Comparison of ENCODE assay signal across 25 mouse cellular contexts in genomic region chr19:26765483-26765882, GRCm38 (mm10).
"Had no signal": no experiment of that assay in that cellular context is flagged by ENCODE, and none has a peak within 500 bp of the region (broad histone marks: within the 10 kb centered on the region; RNA-seq: fewer than 3 reads in every experiment).

No protein-coding gene starts in this region.

- H3K27me3 ChIP-seq: heart, embryonic 13.5 days; heart, embryonic 15.5 days; hindbrain, embryonic 13.5 days; hindbrain, embryonic 15.5 days; kidney, embryonic 15.5 days; limb, embryonic 13.5 days; limb, embryonic 15.5 days; liver, embryonic 13.5 days; liver, embryonic 15.5 days had no signal

- H3K27ac ChIP-seq: heart, embryonic 13.5 days; heart, embryonic 15.5 days; hindbrain, embryonic 13.5 days; hindbrain, embryonic 15.5 days; hindbrain, postnatal 0 days; kidney, embryonic 15.5 days; kidney, postnatal 0 days; limb, embryonic 13.5 days; limb, embryonic 15.5 days; liver, embryonic 13.5 days; liver, embryonic 15.5 days had no signal

- DNase-seq: forebrain, postnatal 0 days; gastrocnemius, postnatal 14 days; gastrocnemius, postnatal 36 days; heart, adult 18-20 months; heart, postnatal 36 days; kidney, adult 11 months; kidney, adult 2 months; kidney, adult 9 months; kidney, postnatal 14 days; kidney, postnatal 36 days; layer of hippocampus, adult 9-11 months; layer of hippocampus, postnatal 36 days; left cerebral cortex, postnatal 4 days; liver, embryonic 13.5 days had no signal

- H3K9ac ChIP-seq: forebrain, postnatal 0 days; heart, embryonic 13.5 days; heart, embryonic 15.5 days; hindbrain, embryonic 13.5 days; hindbrain, embryonic 15.5 days; kidney, embryonic 15.5 days; limb, embryonic 13.5 days; limb, embryonic 15.5 days; liver, embryonic 13.5 days; liver, embryonic 15.5 days had no signal

- H3K4me1 ChIP-seq: heart, embryonic 15.5 days; liver, embryonic 13.5 days; liver, embryonic 15.5 days had no signal

- ATAC-seq: forebrain, postnatal 0 days; hindbrain, postnatal 0 days had no signal

- H3K4me2 ChIP-seq: heart, embryonic 11.5 days; heart, embryonic 13.5 days; heart, embryonic 15.5 days; hindbrain, embryonic 13.5 days; hindbrain, embryonic 15.5 days; kidney, embryonic 15.5 days; limb, embryonic 13.5 days; limb, embryonic 15.5 days; liver, embryonic 13.5 days; liver, embryonic 15.5 days had no signal

- H3K4me3 ChIP-seq: heart, embryonic 13.5 days; heart, embryonic 15.5 days; hindbrain, embryonic 13.5 days; hindbrain, embryonic 15.5 days; kidney, embryonic 15.5 days; limb, embryonic 13.5 days; limb, embryonic 15.5 days; liver, embryonic 13.5 days; liver, embryonic 15.5 days had no signal

- H3K9me3 ChIP-seq: heart, embryonic 13.5 days; heart, embryonic 15.5 days; hindbrain, embryonic 13.5 days; hindbrain, embryonic 15.5 days; kidney, embryonic 15.5 days; limb, embryonic 13.5 days; limb, embryonic 15.5 days; liver, embryonic 13.5 days; liver, embryonic 15.5 days had no signal

- H3K36me3 ChIP-seq: heart, embryonic 15.5 days; hindbrain, embryonic 15.5 days; liver, embryonic 13.5 days; liver, embryonic 15.5 days had no signal
